Mouse (Mus musculus) heart, adult 2 months (tissue): ENCODE measurements around the gene Ano8. TPM values are rescaled to one million over a fixed set of nuclear protein-coding genes. Genes with fewer than 3 reads are reported as not detected.
"Not testable (repeated sequence)": the region's sequence is repeated elsewhere in the genome, so short reads cannot be mapped to it uniquely, and the experiment has no call there.

Experiments
- DNase-seq, 2 experiments: peaks; one replicate each; pipeline ENCODE4 v3.0.0; 2021
- H3K27ac ChIP-seq: fragments of 200-600 bp; 2 replicates; pipeline ENCODE4 v1.8.1; 2022
- H3K27me3 ChIP-seq: fragments of 200-500 bp; 2 replicates; pipeline ENCODE4 v1.6.1; 2012; ENCODE audit warnings: mild to moderate bottlenecking, low read length, inconsistent platforms, mixed read lengths; ENCODE audit not compliant: control insufficient read depth, insufficient read depth
- H3K36me3 ChIP-seq: fragments of 200-500 bp; 2 replicates; pipeline ENCODE4 v1.6.1; 2012; ENCODE audit warnings: low read length, inconsistent platforms; ENCODE audit not compliant: control insufficient read depth, insufficient read depth
- H3K4me1 ChIP-seq: fragments of 200-500 bp; 2 replicates; pipeline ENCODE4 v1.6.1; 2011; ENCODE audit warnings: low read length; ENCODE audit not compliant: control insufficient read depth, insufficient read depth
- H3K4me3 ChIP-seq: fragments of 200-600 bp; 2 replicates; pipeline ENCODE4 v1.8.1; 2022
- H3K79me2 ChIP-seq: fragments of 200-500 bp; replicated peaks from 2 replicates; pipeline ENCODE4 v1.6.1; 2012; ENCODE audit warnings: mild to moderate bottlenecking, inconsistent platforms, low read length, moderate library complexity, mixed read lengths; ENCODE audit not compliant: control insufficient read depth, insufficient read depth
- H3K9ac ChIP-seq: fragments of 200-500 bp; 2 replicates; pipeline ENCODE4 v1.6.1; 2012; ENCODE audit warnings: low read depth, mild to moderate bottlenecking, control low read depth, inconsistent platforms, low read length, mixed read lengths
- CTCF ChIP-seq: fragments of 200-600 bp; IDR thresholded peaks from 2 replicates; pipeline ENCODE4 v1.8.1; 2022; ENCODE audit warnings: antibody characterized with exemption, mild to moderate bottlenecking, moderate library complexity
- EP300 ChIP-seq: fragments of 200-500 bp; IDR thresholded peaks from 2 replicates; pipeline ENCODE4 v1.6.1; 2011; ENCODE audit warnings: low read depth, low read length, control low read depth; ENCODE audit not compliant: insufficient read depth
- POLR2A ChIP-seq: fragments of 200-500 bp; IDR thresholded peaks from 2 replicates; pipeline ENCODE4 v1.6.1; 2011; ENCODE audit warnings: mild to moderate bottlenecking, low read depth, low read length, control low read depth; ENCODE audit not compliant: insufficient read depth
- WGBS: fragments of 180-500 bp; shearing (Covaris S2); methylation state at CpG from one replicate; pipeline ENCODE4 v1.1.7; 2018; 5-methylcytosine and 5-hydroxymethylcytosine counted together
- intact Hi-C: fragments of 180-260 bp; cut with DNase I; formaldehyde crosslinking; loops from one replicate; pipeline ENCODE4 v1.15.1; 2025
- polyA plus RNA-seq: library from polyadenylated mRNA; depleted of rRNA; stranded (reverse); fragments of >200 nt; gene quantifications from 2 replicates; pipeline ENCODE4 v1.2.3, GENCODE M21; 2012; rRNA removed
- total RNA-seq, 2 experiments: library from RNA; stranded (reverse); gene quantifications; 2 replicates each; pipeline ENCODE4 v1.2.3; 2021

Ano8 gene
- total and polyA plus RNA-seq, 3 experiments = 15.3 to 16.3 (median 15.6) TPM

- Histone ChIP-seq H3K9ac (no peak overlapping the region), H3K4me3 (no peak overlapping the region), H3K27ac (no peak overlapping the region), H3K36me3 (no peaks in the 10 kb centered on the region), H3K4me1 (no peaks in the 10 kb centered on the region), H3K79me2 (no peaks in the 10 kb centered on the region), H3K27me3 (no peaks in the 10 kb centered on the region)
- no peak for TF ChIP-seq CTCF
- intact Hi-C loops = no loop called here
- 58% methylated on average over 11 of the region's 11 CpGs for WGBS
- no peak for DNase-seq
Measured at GRCm38 (mm10) chr8:71451777-71452176, 34.0 kb downstream of the Ano8 start.

- WGBS = 75% methylated on average over 4 of the region's 4 CpGs
- Histone ChIP-seq H3K79me2 (no peaks in the 10 kb centered on the region), H3K4me1 (no peaks in the 10 kb centered on the region), H3K27ac (no peak overlapping the region), H3K27me3 (no peaks in the 10 kb centered on the region), H3K36me3 (no peaks in the 10 kb centered on the region), H3K4me3 (no peak overlapping the region), H3K9ac (no peak overlapping the region)
- intact Hi-C loops = no loop called here
- no peak for DNase-seq
- TF ChIP-seq POLR2A = no peak
- no peak for TF ChIP-seq CTCF
- TF ChIP-seq EP300 = no peak
Measured at GRCm38 (mm10) chr8:71451337-71451736, 34.4 kb downstream of the Ano8 start.

GRCm38 (mm10) chr8:71445096-71445495 lies 40.7 kb downstream of the Ano8 start:
- 70% methylated on average over 7 of the region's 7 CpGs for WGBS

GRCm38 (mm10) chr8:71441404-71441803 lies 44.4 kb downstream of the Ano8 start:
- H3K4me1 ChIP-seq = no peaks in the 10 kb centered on the region
- no peak for DNase-seq
- under 1% methylated on average over 7 of the region's 7 CpGs for WGBS

More at GRCm38 (mm10) chr8:71445096-71445495, 40.7 kb downstream of the Ano8 start:
- H3K4me1 ChIP-seq = no peaks in the 10 kb centered on the region
- H3K36me3 ChIP-seq = no peaks in the 10 kb centered on the region
- no peak overlapping the region for H3K9ac ChIP-seq
- no peaks in the 10 kb centered on the region for H3K79me2 ChIP-seq
- no peak overlapping the region for H3K27ac ChIP-seq
- intact Hi-C loops = no loop called here
- H3K27me3 ChIP-seq = no peaks in the 10 kb centered on the region
- H3K4me3 ChIP-seq = no peak overlapping the region
- TF ChIP-seq CTCF (no peak), POLR2A (no peak), EP300 (no peak)
- no peak for DNase-seq

GRCm38 (mm10) chr8:71437041-71437440 lies 48.7 kb downstream of the Ano8 start:
- Histone ChIP-seq H3K4me3 (no peak overlapping the region), H3K27me3 (no peaks in the 10 kb centered on the region), H3K4me1 (no peaks in the 10 kb centered on the region), H3K9ac (no peak overlapping the region), H3K79me2 (no peaks in the 10 kb centered on the region), H3K27ac (no peak overlapping the region), H3K36me3 (no peaks in the 10 kb centered on the region)
- 55% methylated on average over 3 of the region's 3 CpGs for WGBS
- no peak for TF ChIP-seq CTCF
- TF ChIP-seq EP300 = no peak
- TF ChIP-seq POLR2A = no peak
- DNase-seq = no peak
- intact Hi-C loops = no loop called here

More at GRCm38 (mm10) chr8:71441404-71441803, 44.4 kb downstream of the Ano8 start:
- Histone ChIP-seq H3K4me3 (no peak overlapping the region), H3K36me3 (no peaks in the 10 kb centered on the region), H3K9ac (no peak overlapping the region), H3K27me3 (no peaks in the 10 kb centered on the region), H3K79me2 (no peaks in the 10 kb centered on the region), H3K27ac (no peak overlapping the region)
- TF ChIP-seq CTCF (peak; percentile 91), POLR2A (no peak)
- intact Hi-C loops = loop anchor here (1.0 to 2.0 kb wide), 5 partner anchors 22 to 289 kb away; partner anchors contain the start of genes Abhd8 and Gtpbp3

GRCm38 (mm10) chr8:71432935-71433334 lies 52.8 kb downstream of the Ano8 start:
- intact Hi-C loops, H3K9ac ChIP-seq, H3K4me1 ChIP-seq, H3K4me3 ChIP-seq, H3K27ac ChIP-seq, H3K79me2 ChIP-seq, DNase-seq, H3K27me3 ChIP-seq, H3K36me3 ChIP-seq: not testable (repeated sequence)
- WGBS = 76% methylated on average over 1 of the region's 1 CpGs

Other genes starting within 250 kb of the Ano8 start
- gene Myo9b, start 213.2 kb downstream of the Ano8 start, total RNA-seq = 10 to 100 TPM; 20.1 to 22.8 TPM
- 15.0 and 15.9 TPM in 2 replicates for gene Myo9b, start 213.2 kb downstream of the Ano8 start, polyA plus RNA-seq
- 10 to 100 TPM; 24.2 to 29.0 TPM for gene Haus8, start 213.0 kb downstream of the Ano8 start, total RNA-seq
- 11.9 and 12.1 TPM in 2 replicates for gene Haus8, start 213.0 kb downstream of the Ano8 start, polyA plus RNA-seq
- gene Use1, start 119.1 kb downstream of the Ano8 start, total RNA-seq = 100 to 1,000 TPM; 140 to 169 TPM
- 112 and 120 TPM in 2 replicates for gene Use1, start 119.1 kb downstream of the Ano8 start, polyA plus RNA-seq
- gene Ocel1, start 114.7 kb downstream of the Ano8 start, total RNA-seq = 10 to 100 TPM; 12.4 to 15.2 TPM
- gene Ocel1, start 114.7 kb downstream of the Ano8 start, polyA plus RNA-seq = 8.0 and 9.1 TPM in 2 replicates
- gene Nr2f6, start 104.0 kb downstream of the Ano8 start, total RNA-seq = 10 to 100 TPM; 47.6 to 56.7 TPM
- 53.9 and 63.2 TPM in 2 replicates for gene Nr2f6, start 104.0 kb downstream of the Ano8 start, polyA plus RNA-seq
- 10 to 100 TPM; 22.9 to 23.9 TPM for gene Ushbp1, start 90.2 kb downstream of the Ano8 start, total RNA-seq
- 71.7 and 72.2 TPM in 2 replicates for gene Ushbp1, start 90.2 kb downstream of the Ano8 start, polyA plus RNA-seq
- 10 to 100 TPM; 62.8 to 70.2 TPM for gene Babam1, start 89.1 kb downstream of the Ano8 start, total RNA-seq
- gene Babam1, start 89.1 kb downstream of the Ano8 start, polyA plus RNA-seq = 88.7 and 91.3 TPM in 2 replicates
- gene Ankle1, start 80.0 kb downstream of the Ano8 start, total RNA-seq = not detected
- 0.15 and 0.31 TPM in 2 replicates for gene Ankle1, start 80.0 kb downstream of the Ano8 start, polyA plus RNA-seq
- 10 to 100 TPM; 25.8 to 26.5 TPM for gene Abhd8, start 22.3 kb downstream of the Ano8 start, total RNA-seq
- 30.4 and 38.3 TPM in 2 replicates for gene Abhd8, start 22.3 kb downstream of the Ano8 start, polyA plus RNA-seq
- 100 to 1,000 TPM; 120 to 128 TPM for gene Mrpl34, start 21.0 kb downstream of the Ano8 start, total RNA-seq
- 81.7 and 153 TPM in 2 replicates for gene Mrpl34, start 21.0 kb downstream of the Ano8 start, polyA plus RNA-seq
- 10 to 100 TPM; 30.4 to 31.8 TPM for gene Dda1, start 16.8 kb downstream of the Ano8 start, total RNA-seq
- gene Dda1, start 16.8 kb downstream of the Ano8 start, polyA plus RNA-seq = 51.8 and 51.9 TPM in 2 replicates
- 10 to 100 TPM; 16.6 to 20.5 TPM for gene Gtpbp3, start 2.1 kb upstream of the Ano8 start, total RNA-seq
- 18.4 and 19.8 TPM in 2 replicates for gene Gtpbp3, start 2.1 kb upstream of the Ano8 start, polyA plus RNA-seq
- gene Plvap, start 25.8 kb upstream of the Ano8 start, total RNA-seq = 10 to 100 TPM; 22.1 to 28.3 TPM
- 37.2 and 42.9 TPM in 2 replicates for gene Plvap, start 25.8 kb upstream of the Ano8 start, polyA plus RNA-seq
- not detected for gene Ccdc194, start 39.7 kb upstream of the Ano8 start, total RNA-seq
- 0.10 and 0.23 TPM in 2 replicates for gene Ccdc194, start 39.7 kb upstream of the Ano8 start, polyA plus RNA-seq
- 10 to 100 TPM; 17.4 to 18.1 TPM for gene Bst2, start 51.5 kb upstream of the Ano8 start, total RNA-seq
- 69.8 and 85.9 TPM in 2 replicates for gene Bst2, start 51.5 kb upstream of the Ano8 start, polyA plus RNA-seq
- 10 to 100 TPM; 27.0 to 29.7 TPM for gene Mvb12a, start 57.0 kb upstream of the Ano8 start, total RNA-seq
- gene Mvb12a, start 57.0 kb upstream of the Ano8 start, polyA plus RNA-seq = 51.6 and 53.7 TPM in 2 replicates
- gene Tmem221, start 72.9 kb upstream of the Ano8 start, total RNA-seq = under 1 TPM in 1 of 2 experiments, not detected in 1; 0.16 TPM
- gene Tmem221, start 72.9 kb upstream of the Ano8 start, polyA plus RNA-seq = 0.29 and 0.51 TPM in 2 replicates
- gene Nxnl1, start 80.6 kb upstream of the Ano8 start, total RNA-seq = under 1 TPM; 0.14 to 0.18 TPM
- gene Nxnl1, start 80.6 kb upstream of the Ano8 start, polyA plus RNA-seq = 0.12 TPM in 1 of 2 replicates, not detected in the other
- 100 to 1,000 TPM; 159 to 191 TPM for gene Slc27a1, start 82.9 kb upstream of the Ano8 start, total RNA-seq
- gene Slc27a1, start 82.9 kb upstream of the Ano8 start, polyA plus RNA-seq = 227 and 281 TPM in 2 replicates
- gene Pgls, start 106.2 kb upstream of the Ano8 start, total RNA-seq = 10 to 100 TPM; 58.6 to 66.3 TPM
- 53.2 and 80.4 TPM in 2 replicates for gene Pgls, start 106.2 kb upstream of the Ano8 start, polyA plus RNA-seq
- under 1 TPM; 0.78 to 0.82 TPM for gene Fam129c, start 111.7 kb upstream of the Ano8 start, total RNA-seq
- gene Fam129c, start 111.7 kb upstream of the Ano8 start, polyA plus RNA-seq = 1.7 and 2.4 TPM in 2 replicates
- gene Colgalt1, start 125.0 kb upstream of the Ano8 start, total RNA-seq = 10 to 100 TPM; 39.3 to 39.6 TPM
- 55.8 and 76.6 TPM in 2 replicates for gene Colgalt1, start 125.0 kb upstream of the Ano8 start, polyA plus RNA-seq
- under 1 TPM; 0.61 to 0.86 TPM for gene Unc13a, start 185.8 kb upstream of the Ano8 start, total RNA-seq
- 1.4 and 1.8 TPM in 2 replicates for gene Unc13a, start 185.8 kb upstream of the Ano8 start, polyA plus RNA-seq
- gene Jak3, start 190.3 kb upstream of the Ano8 start, total RNA-seq = 1 to 10 TPM; 8.1 to 8.6 TPM
- gene Jak3, start 190.3 kb upstream of the Ano8 start, polyA plus RNA-seq = 23.3 and 24.0 TPM in 2 replicates
- gene Insl3, start 203.3 kb upstream of the Ano8 start, total RNA-seq = 1 to 10 TPM; 4.0 to 4.1 TPM
- 16.3 and 19.3 TPM in 2 replicates for gene Insl3, start 203.3 kb upstream of the Ano8 start, polyA plus RNA-seq
- 1 to 10 TPM; 6.1 to 6.4 TPM for gene B3gnt3, start 215.8 kb upstream of the Ano8 start, total RNA-seq
- gene B3gnt3, start 215.8 kb upstream of the Ano8 start, polyA plus RNA-seq = 5.4 and 8.6 TPM in 2 replicates
- under 1 TPM; 0.23 to 0.64 TPM for gene Fcho1, start 239.8 kb upstream of the Ano8 start, total RNA-seq
- 2.7 and 4.5 TPM in 2 replicates for gene Fcho1, start 239.8 kb upstream of the Ano8 start, polyA plus RNA-seq